Mouse (Mus musculus) forebrain, embryonic 11.5 days (tissue): ENCODE measurements around the gene Fancd2. TPM values are rescaled to one million over a fixed set of nuclear protein-coding genes. Genes with fewer than 3 reads are reported as not detected.

Source experiments
- microRNA-seq: library from miRNA; unstranded; fragments of <30 nt; microRNA quantifications from one replicate; pipeline ENCODE4, GENCODE M21; 2016; ENCODE audit not compliant: insufficient number of aligned reads
- polyA plus RNA-seq: library from polyadenylated mRNA; unstranded; fragments of >200 nt; fragmentation: Nextera tagmentation; extraction: Ambion mirVana; gene quantifications from 2 replicates; pipeline ENCODE4 v1.2.1, GENCODE M21; 2014

Fancd2 gene
- polyA plus RNA-seq, 1 experiment from 2014 or later: 25.0 TPM

Small RNA genes within 50 kb of the gene (microRNA-seq; reads per million reads assigned to microRNA genes)
- not detected for gene Gm23365

Other genes starting within 250 kb of the Fancd2 start
- 0.13 and 0.52 TPM in 2 replicates for gene Cpne9, start 249.4 kb upstream of the Fancd2 start, polyA plus RNA-seq
- 31.9 and 35.4 TPM in 2 replicates for gene Brpf1, start 224.5 kb upstream of the Fancd2 start, polyA plus RNA-seq
- 14.2 and 14.5 TPM in 2 replicates for gene Ogg1, start 204.7 kb upstream of the Fancd2 start, polyA plus RNA-seq
- 47.8 and 52.5 TPM in 2 replicates for gene Camk1, start 187.7 kb upstream of the Fancd2 start, polyA plus RNA-seq
- 72.5 and 76.3 TPM in 2 replicates for gene Tada3, start 153.8 kb upstream of the Fancd2 start, polyA plus RNA-seq
- gene Arpc4, start 153.6 kb upstream of the Fancd2 start, polyA plus RNA-seq: 180 and 182 TPM in 2 replicates
- 5.1 and 6.0 TPM in 2 replicates for gene Ttll3, start 142.4 kb upstream of the Fancd2 start, polyA plus RNA-seq
- gene Rpusd3, start 112.3 kb upstream of the Fancd2 start, polyA plus RNA-seq: 26.7 and 28.5 TPM in 2 replicates
- not detected in 2 replicates for gene Cidec, start 95.9 kb upstream of the Fancd2 start, polyA plus RNA-seq
- 66.1 and 75.0 TPM in 2 replicates for gene Jagn1, start 89.1 kb upstream of the Fancd2 start, polyA plus RNA-seq
- 1.0 and 1.2 TPM in 2 replicates for gene Il17re, start 73.2 kb upstream of the Fancd2 start, polyA plus RNA-seq
- gene Il17rc, start 60.3 kb upstream of the Fancd2 start, polyA plus RNA-seq: 3.4 and 4.2 TPM in 2 replicates
- gene Creld1, start 48.4 kb upstream of the Fancd2 start, polyA plus RNA-seq: 36.3 and 41.6 TPM in 2 replicates
- gene Prrt3, start 29.8 kb upstream of the Fancd2 start, polyA plus RNA-seq: 1.4 and 2.1 TPM in 2 replicates
- gene Emc3, start within 50 bp of the Fancd2 start, polyA plus RNA-seq: 74.3 and 77.7 TPM in 2 replicates
- 0.24 TPM in 1 of 2 replicates, not detected in the other for gene Fancd2os, start 69.0 kb downstream of the Fancd2 start, polyA plus RNA-seq
- gene Brk1, start 73.1 kb downstream of the Fancd2 start, polyA plus RNA-seq: 198 and 200 TPM in 2 replicates
- 63.7 and 64.4 TPM in 2 replicates for gene Vhl, start 92.3 kb downstream of the Fancd2 start, polyA plus RNA-seq
- 1.6 and 2.1 TPM in 2 replicates for gene Irak2, start 106.8 kb downstream of the Fancd2 start, polyA plus RNA-seq
- gene Tatdn2, start 165.4 kb downstream of the Fancd2 start, polyA plus RNA-seq: 0.88 and 1.5 TPM in 2 replicates
- gene Ghrl, start 188.2 kb downstream of the Fancd2 start, polyA plus RNA-seq: 0.32 and 1.2 TPM in 2 replicates
- 248 and 282 TPM in 2 replicates for gene Sec13, start 209.1 kb downstream of the Fancd2 start, polyA plus RNA-seq